In the genomic region with DNA sequence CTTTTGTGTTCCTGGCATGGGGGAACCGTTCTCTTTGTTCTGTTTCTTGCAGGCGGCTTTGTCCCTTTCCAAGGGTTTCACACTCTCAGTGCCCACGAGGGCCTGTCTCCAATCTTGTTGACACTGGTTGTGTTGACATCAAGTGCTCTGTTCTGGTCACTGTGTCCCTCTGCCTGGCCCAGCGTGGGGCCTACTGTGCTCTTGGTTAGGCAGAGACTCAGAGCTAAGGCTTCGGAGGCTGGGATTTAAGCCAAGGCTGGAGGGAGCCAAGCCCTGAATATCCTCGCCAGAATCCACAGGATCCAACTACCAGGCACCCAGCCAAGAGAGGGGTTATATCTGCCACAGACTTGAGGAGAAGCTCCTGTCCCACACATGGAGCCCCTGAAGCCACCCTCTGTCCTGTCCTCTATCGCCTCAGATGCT, we compare ENCODE assay signal across 8 mouse cellular contexts. TPM values are rescaled to one million over a fixed set of nuclear protein-coding genes. Genes with fewer than 3 reads are reported as not detected.
DNase-seq lines count a peak whose midpoint lies in the region; ATAC-seq and TF ChIP-seq lines count a peak whose summit lies in the region.

No protein-coding gene starts in this region.

- peaks cover 5% of the 10 kb centered on the region; the same call in 1 of the 2 replicates for H3K9me3 ChIP-seq in intestine, embryonic 15.5 days

- no peak for TF ChIP-seq CTCF in gastrocnemius, adult 2 months (IDR thresholded peaks at IDR 0.05)

- ATAC-seq in intestine, embryonic 15.5 days: peak; percentile 38
- no peak for ATAC-seq in inflammation-experienced regulatory T-cells, adult 6 months

- peak overlapping the region; percentile 7; the same call in 1 of the 2 replicates for H3K4me3 ChIP-seq in gastrocnemius, adult 2 months
- H3K4me3 ChIP-seq in intestine, embryonic 15.5 days (replicated peaks): no peak overlapping the region

- peaks cover 28% of the 10 kb centered on the region for H3K4me1 ChIP-seq in intestine, embryonic 15.5 days (replicated peaks)

- H3K27me3 ChIP-seq in intestine, embryonic 15.5 days (replicated peaks): no peaks in the 10 kb centered on the region

- 52% methylated on average over 7 of the region's 7 CpGs for WGBS in intestine, embryonic 15.5 days

- intact Hi-C loops in gastrocnemius, adult 2 months (cut with DNase I): loop anchor here (5.0 kb wide), 1 partner anchor 38 kb away; a partner anchor contains a TSS
- intact Hi-C loops in left cerebral cortex, postnatal 25 days (cut with DNase I): no loop called here

- no peak overlapping the region for H3K9ac ChIP-seq in intestine, embryonic 15.5 days

- peak; percentile 91 for DNase-seq in 3T3-L1 (ENCODE audit: low read depth, low spot score)
- DNase-seq in adrenal gland, postnatal 36 days: peak; percentile 78 to 87
- DNase-seq in gastrocnemius, adult 2 months: peak; percentile 83
- peak; percentile 52 to 56 for DNase-seq in left cerebral cortex, postnatal 25 days (ENCODE audit: low spot score in 2 of 2)
- DNase-seq in ovary, postnatal 36 days (ENCODE audit: low spot score): peak; percentile 77
- DNase-seq in spleen, postnatal 14 days (ENCODE audit: low spot score in 2 of 2): no peak

- H3K4me2 ChIP-seq in intestine, embryonic 15.5 days (replicated peaks): no peak overlapping the region

- H3K36me3 ChIP-seq in intestine, embryonic 15.5 days: no peaks in the 10 kb centered on the region

- H3K27ac ChIP-seq in gastrocnemius, adult 2 months: peak overlapping the region; percentile 78
- peak overlapping the region; percentile 71 for H3K27ac ChIP-seq in intestine, embryonic 15.5 days

RNA-seq across cellular contexts. Expression of a gene that starts 32.4 kb away (rescaled TPM):
- not detected for total RNA-seq in adrenal gland, postnatal 36 days (2021)
- not detected for total RNA-seq in gastrocnemius, adult 2 months (2021)
- polyA plus RNA-seq in intestine, embryonic 15.5 days (2015; fragmentation: Nextera tagmentation; extraction: Ambion mirVana): not detected in 2 replicates
- total RNA-seq in left cerebral cortex, postnatal 25 days (2021): not detected
- polyA plus RNA-seq in inflammation-experienced regulatory T-cells, adult 6 months (2017; shearing (Covaris generic)): not detected

RNA-seq across cellular contexts. Expression of a gene that starts 35.6 kb away (rescaled TPM):
- 100 to 1,000 TPM in 1 of 2 experiments, 10 to 100 TPM in 1; 83.7 to 248 TPM for total RNA-seq in adrenal gland, postnatal 36 days (2021)
- total RNA-seq in gastrocnemius, adult 2 months (2021): 10 to 100 TPM; 63.4 to 87.3 TPM
- 50.9 and 57.8 TPM in 2 replicates for polyA plus RNA-seq in intestine, embryonic 15.5 days (2015; fragmentation: Nextera tagmentation; extraction: Ambion mirVana)
- total RNA-seq in left cerebral cortex, postnatal 25 days (2021): 10 to 100 TPM; 97.5 to 98.9 TPM
- not detected for polyA plus RNA-seq in inflammation-experienced regulatory T-cells, adult 6 months (2017; shearing (Covaris generic))

Comparison
In these comparisons a context has a peak if more than half of its experiments do, and no peak if none do; other contexts are left out.
1. DNase-seq: peak in 3T3-L1 (single experiment), adrenal gland, postnatal 36 days (2 of 2), gastrocnemius, adult 2 months (single experiment), left cerebral cortex, postnatal 25 days (2 of 2) and ovary, postnatal 36 days (single experiment); none in spleen, postnatal 14 days (0 of 2).